Mouse (Mus musculus): ENCODE measurements around the gene Olfr1339. TPM values are rescaled to one million over a fixed set of nuclear protein-coding genes. Genes with fewer than 3 reads are reported as not detected.

Olfr1339 gene
- polyA plus RNA-seq, 1 experiment, result not detected

DNA sequence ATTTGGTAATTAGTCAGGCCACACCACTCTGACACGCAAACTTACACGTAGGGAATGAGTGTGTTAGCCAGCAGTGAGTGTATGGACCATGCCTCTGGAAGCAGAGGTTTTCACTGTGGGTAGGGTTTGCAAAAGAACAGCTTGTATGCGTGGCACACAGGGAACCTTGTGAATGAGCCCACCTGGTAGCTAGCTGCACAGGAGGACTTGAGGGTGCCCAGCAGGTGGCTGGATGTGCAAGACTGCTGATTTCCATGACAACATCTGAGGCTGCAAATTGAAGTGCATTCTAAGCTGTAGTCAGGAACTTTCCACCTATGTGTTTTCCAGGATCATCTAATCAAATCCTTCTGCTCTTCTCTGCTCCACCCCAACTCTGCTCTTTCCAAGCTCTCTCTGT lies 7.6 kb downstream of the Olfr1339 start:
- TF ChIP-seq POLR2A (IDR thresholded peaks at IDR 0.05; ENCODE audit: borderline replicate concordance, extremely low read depth, low read depth, low read length) (no peak), CTCF (IDR thresholded peaks at IDR 0.05; ENCODE audit: insufficient read depth, low read length) (no peak)
- DNase-seq, result no peak
- H3K4me1 ChIP-seq (ENCODE audit: control insufficient read depth, insufficient read depth, low read length), result no peaks in the 10 kb centered on the region
- no peak overlapping the region for H3K4me3 ChIP-seq (replicated peaks; ENCODE audit: extremely low read depth, low read depth, low read length)
- WGBS, result 57% methylated on average over 3 of the region's 3 CpGs

- TF ChIP-seq POLR2A (IDR thresholded peaks at IDR 0.05; ENCODE audit: borderline replicate concordance, extremely low read depth, low read depth, low read length), result no peak
- TF ChIP-seq CTCF (IDR thresholded peaks at IDR 0.05; ENCODE audit: insufficient read depth, low read length), result no peak
- no peaks in the 10 kb centered on the region for H3K4me1 ChIP-seq (ENCODE audit: control insufficient read depth, insufficient read depth, low read length)
- WGBS, result 8% methylated on average over 11 of the region's 11 CpGs
- H3K4me3 ChIP-seq (replicated peaks; ENCODE audit: extremely low read depth, low read depth, low read length), result no peak overlapping the region
- no peak for DNase-seq
These were observed 9.2 kb downstream of the Olfr1339 start for GRCm38 (mm10) chr4:118740988-118741698.

- DNase-seq, result no peak
- H3K4me1 ChIP-seq (ENCODE audit: control insufficient read depth, insufficient read depth, low read length), result no peaks in the 10 kb centered on the region
- no peak overlapping the region for H3K4me3 ChIP-seq (replicated peaks; ENCODE audit: extremely low read depth, low read depth, low read length)
- 13% methylated on average over 16 of the region's 16 CpGs for WGBS
- TF ChIP-seq POLR2A (IDR thresholded peaks at IDR 0.05; ENCODE audit: borderline replicate concordance, extremely low read depth, low read depth, low read length) (no peak), CTCF (IDR thresholded peaks at IDR 0.05; ENCODE audit: insufficient read depth, low read length) (no peak)
These were observed 9.9 kb downstream of the Olfr1339 start for GRCm38 (mm10) chr4:118741881-118742280.

- DNase-seq, result no peak
These were observed 26.7 kb downstream of the Olfr1339 start, which contains the start of gene Olfr1338 for GRCm38 (mm10) chr4:118758637-118759036. TSS of gene Olfr1338 (minus strand) at chr4:118758737.

DNA sequence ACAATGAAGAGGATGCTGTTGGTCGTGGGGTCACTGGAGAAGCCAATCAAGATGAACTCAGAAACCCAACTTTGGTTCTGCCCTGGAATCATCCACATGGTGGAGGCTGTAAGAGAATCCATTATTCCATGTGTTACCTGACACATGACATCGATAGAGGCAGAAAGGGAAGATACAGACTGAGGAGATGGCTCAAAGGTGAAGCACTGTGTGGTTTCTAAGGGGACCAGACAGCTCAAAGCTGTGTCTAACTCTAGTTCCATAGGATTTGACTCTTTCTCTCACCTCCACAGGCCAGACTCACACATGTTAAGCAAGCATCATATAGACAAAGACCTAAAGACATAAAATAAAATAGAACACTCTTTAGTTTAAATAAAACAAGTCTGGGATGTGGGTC lies 50.5 kb downstream of the Olfr1339 start, which contains the start of gene Olfr1337:
Gene Olfr1337 (minus strand): TSS at position 101 of the 400 bp plus-strand sequence.
- WGBS, result 68% methylated on average over 2 of the region's 2 CpGs
- TF ChIP-seq POLR2A (IDR thresholded peaks at IDR 0.05; ENCODE audit: borderline replicate concordance, extremely low read depth, low read depth, low read length) (no peak), CTCF (IDR thresholded peaks at IDR 0.05; ENCODE audit: insufficient read depth, low read length) (no peak)
- H3K4me3 ChIP-seq (replicated peaks; ENCODE audit: extremely low read depth, low read depth, low read length), result no peak within 1 kb of the TSS
- no peak for DNase-seq
- H3K4me1 ChIP-seq (ENCODE audit: control insufficient read depth, insufficient read depth, low read length), result no peaks in the 10 kb centered on the region

More at GRCm38 (mm10) chr4:118758637-118759036, 26.7 kb downstream of the Olfr1339 start, which contains the start of gene Olfr1338:
- WGBS, result 63% methylated on average over 1 of the region's 1 CpGs
- Histone ChIP-seq H3K4me1 (ENCODE audit: control insufficient read depth, insufficient read depth, low read length) (no peaks in the 10 kb centered on the region), H3K4me3 (replicated peaks; ENCODE audit: extremely low read depth, low read depth, low read length) (no peak within 1 kb of the TSS)
- no peak for TF ChIP-seq CTCF (IDR thresholded peaks at IDR 0.05; ENCODE audit: insufficient read depth, low read length)
- TF ChIP-seq POLR2A (IDR thresholded peaks at IDR 0.05; ENCODE audit: borderline replicate concordance, extremely low read depth, low read depth, low read length), result no peak

Other genes with a start within 250 kb of the Olfr1339 start
- 245 and 308 TPM in 2 replicates for gene Tie1, start 242.1 kb upstream of the Olfr1339 start, polyA plus RNA-seq (2012; rRNA removed)
- gene 2610528J11Rik, start 205.2 kb upstream of the Olfr1339 start, polyA plus RNA-seq (2012; rRNA removed), result 17.0 and 17.7 TPM in 2 replicates
- 32.4 and 47.5 TPM in 2 replicates for gene Tmem125, start 188.1 kb upstream of the Olfr1339 start, polyA plus RNA-seq (2012; rRNA removed)
- gene Cfap57, start 111.4 kb upstream of the Olfr1339 start, polyA plus RNA-seq (2012; rRNA removed), result 1.3 and 2.5 TPM in 2 replicates
- gene Ebna1bp2, start 111.4 kb upstream of the Olfr1339 start, polyA plus RNA-seq (2012; rRNA removed), result 19.7 and 21.6 TPM in 2 replicates
- gene Olfr62, start 73.2 kb upstream of the Olfr1339 start, polyA plus RNA-seq (2012; rRNA removed), result not detected in 2 replicates
- gene Olfr1342, start 39.4 kb upstream of the Olfr1339 start, polyA plus RNA-seq (2012; rRNA removed), result 7.2 and 12.8 TPM in 2 replicates
- not detected in 2 replicates for gene Olfr1341, start 28.7 kb upstream of the Olfr1339 start, polyA plus RNA-seq (2012; rRNA removed)
- gene Olfr1340, start 12.0 kb upstream of the Olfr1339 start, polyA plus RNA-seq (2012; rRNA removed), result not detected in 2 replicates
- not detected in 2 replicates for gene Olfr1338, start 26.6 kb downstream of the Olfr1339 start, polyA plus RNA-seq (2012; rRNA removed)
- gene Olfr1337, start 50.4 kb downstream of the Olfr1339 start, polyA plus RNA-seq (2012; rRNA removed), result not detected in 2 replicates
- gene Olfr1335, start 77.8 kb downstream of the Olfr1339 start, polyA plus RNA-seq (2012; rRNA removed), result not detected in 2 replicates
- not detected in 2 replicates for gene Olfr1333, start 104.1 kb downstream of the Olfr1339 start, polyA plus RNA-seq (2012; rRNA removed)
- not detected in 2 replicates for gene Olfr1331, start 132.5 kb downstream of the Olfr1339 start, polyA plus RNA-seq (2012; rRNA removed)
- not detected in 2 replicates for gene Olfr1330, start 156.4 kb downstream of the Olfr1339 start, polyA plus RNA-seq (2012; rRNA removed)
- not detected in 2 replicates for gene Olfr1329, start 185.3 kb downstream of the Olfr1339 start, polyA plus RNA-seq (2012; rRNA removed)
- not detected in 2 replicates for gene Olfr1328, start 206.4 kb downstream of the Olfr1339 start, polyA plus RNA-seq (2012; rRNA removed)
- not detected in 2 replicates for gene Lao1, start 229.4 kb downstream of the Olfr1339 start, polyA plus RNA-seq (2012; rRNA removed)